Mouse (Mus musculus) left cerebral cortex, adult 18-20 months (tissue): ENCODE data around the gene Map3k7cl. TPM values are rescaled to one million over a fixed set of nuclear protein-coding genes. Genes with fewer than 3 reads are reported as not detected.

Experiments
- DNase-seq, 2 experiments: peaks; one replicate each; pipeline ENCODE4 v3.0.0; 2021 to 2022; ENCODE audit warnings: low spot score in 2 of 2, mixed read lengths in 1 of 2
- total RNA-seq, 2 experiments: library from RNA; stranded (reverse); gene quantifications; 2 replicates each; pipeline ENCODE4 v1.2.3; 2021

Map3k7cl gene
- total RNA-seq, 2 experiments from 2014 or later: 0.37 to 0.47 TPM

DNA sequence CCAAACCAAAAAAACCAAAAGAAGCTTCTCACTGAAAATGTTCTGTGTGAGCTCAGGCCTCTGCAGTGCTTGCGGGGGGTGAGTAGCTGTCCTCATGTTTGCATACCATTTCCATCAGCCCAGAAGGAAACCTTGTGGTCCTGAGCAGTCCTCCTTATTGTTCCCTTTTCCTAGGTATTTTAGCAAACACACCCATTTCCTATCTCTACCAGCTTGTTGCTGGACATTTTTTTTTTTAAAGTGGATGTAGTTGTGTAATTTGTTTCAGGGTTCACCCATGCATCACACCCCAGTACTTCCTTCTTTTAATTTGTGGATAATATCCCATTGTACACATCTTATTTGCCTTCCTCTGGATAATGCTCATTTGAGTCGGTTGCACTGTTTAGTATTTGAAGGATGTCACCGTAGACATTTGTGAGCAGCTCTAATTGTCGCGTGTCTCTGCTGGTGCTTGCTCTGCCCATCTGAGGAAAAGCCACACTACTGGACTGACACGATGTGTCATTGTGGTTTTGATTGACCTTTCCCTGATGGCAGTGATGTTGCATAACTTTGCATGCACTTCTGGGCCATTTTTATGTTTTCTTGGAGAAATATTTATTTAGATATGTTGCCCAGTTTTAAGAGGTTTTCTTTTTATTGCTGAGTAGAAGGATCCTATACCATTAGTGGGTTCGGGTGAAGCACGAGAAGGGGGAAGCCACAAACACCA is 32.6 kb downstream of the Map3k7cl start:
- DNase-seq: no peak

DNA sequence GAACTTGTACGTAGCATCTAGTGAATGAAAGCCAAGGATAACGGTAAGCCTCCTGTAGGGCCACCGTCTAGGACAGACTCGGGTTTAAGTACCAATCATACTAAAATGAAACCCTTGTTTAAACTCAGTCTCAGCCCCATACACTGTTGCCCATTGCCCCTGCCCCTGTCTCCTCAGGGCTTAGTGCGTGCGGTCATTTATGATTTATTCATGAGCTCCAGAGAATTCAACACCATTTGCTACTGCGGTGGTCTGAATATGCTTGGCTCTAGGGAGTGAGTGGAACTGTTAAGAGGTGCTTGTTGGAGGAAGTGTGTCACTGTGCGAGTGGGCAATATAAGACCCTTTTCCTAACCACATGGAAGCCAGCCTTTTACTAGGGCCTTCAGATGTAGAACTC is 34.7 kb downstream of the Map3k7cl start:
- DNase-seq: no peak

DNA sequence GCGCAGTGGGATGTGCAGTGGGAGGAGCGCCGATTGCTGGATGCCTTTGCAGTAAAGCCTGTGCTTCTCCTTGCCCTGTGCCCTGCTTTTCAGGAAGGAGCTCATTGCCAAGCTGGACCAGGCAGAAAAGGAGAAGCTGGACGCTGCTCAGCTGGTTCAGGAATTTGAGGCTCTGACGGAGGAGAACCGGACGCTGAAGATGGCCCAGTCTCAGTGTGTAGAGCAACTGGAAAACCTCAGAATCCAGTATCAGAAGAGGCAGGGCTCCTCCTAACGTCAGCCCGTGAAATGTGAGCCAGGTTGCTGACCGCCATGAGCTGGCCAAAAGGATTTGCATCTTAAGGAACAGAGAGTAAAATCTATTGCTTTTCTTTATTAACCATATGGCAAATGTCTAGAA is 41.0 kb downstream of the Map3k7cl start:
- DNase-seq: no peak

DNA sequence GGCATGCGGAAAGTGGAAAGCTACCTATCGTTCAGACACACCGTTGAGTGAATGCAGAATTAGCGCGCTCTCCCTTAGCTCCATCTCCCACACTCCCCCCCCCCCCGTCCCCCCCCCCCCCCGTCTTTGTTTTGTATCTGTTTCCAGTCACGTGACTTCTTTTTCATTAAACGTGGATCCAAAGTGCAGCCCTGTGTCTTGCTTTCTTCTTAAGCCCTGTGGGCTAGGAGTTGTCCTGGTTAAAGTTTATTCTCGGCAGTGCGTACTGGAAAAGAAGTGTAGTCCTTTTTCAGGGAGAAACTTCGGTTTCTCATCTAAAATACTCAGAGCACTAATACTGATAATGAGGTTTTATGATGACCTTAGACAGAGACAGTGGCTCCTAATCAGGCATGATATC is 42.0 kb downstream of the Map3k7cl start:
- no peak for DNase-seq

DNA sequence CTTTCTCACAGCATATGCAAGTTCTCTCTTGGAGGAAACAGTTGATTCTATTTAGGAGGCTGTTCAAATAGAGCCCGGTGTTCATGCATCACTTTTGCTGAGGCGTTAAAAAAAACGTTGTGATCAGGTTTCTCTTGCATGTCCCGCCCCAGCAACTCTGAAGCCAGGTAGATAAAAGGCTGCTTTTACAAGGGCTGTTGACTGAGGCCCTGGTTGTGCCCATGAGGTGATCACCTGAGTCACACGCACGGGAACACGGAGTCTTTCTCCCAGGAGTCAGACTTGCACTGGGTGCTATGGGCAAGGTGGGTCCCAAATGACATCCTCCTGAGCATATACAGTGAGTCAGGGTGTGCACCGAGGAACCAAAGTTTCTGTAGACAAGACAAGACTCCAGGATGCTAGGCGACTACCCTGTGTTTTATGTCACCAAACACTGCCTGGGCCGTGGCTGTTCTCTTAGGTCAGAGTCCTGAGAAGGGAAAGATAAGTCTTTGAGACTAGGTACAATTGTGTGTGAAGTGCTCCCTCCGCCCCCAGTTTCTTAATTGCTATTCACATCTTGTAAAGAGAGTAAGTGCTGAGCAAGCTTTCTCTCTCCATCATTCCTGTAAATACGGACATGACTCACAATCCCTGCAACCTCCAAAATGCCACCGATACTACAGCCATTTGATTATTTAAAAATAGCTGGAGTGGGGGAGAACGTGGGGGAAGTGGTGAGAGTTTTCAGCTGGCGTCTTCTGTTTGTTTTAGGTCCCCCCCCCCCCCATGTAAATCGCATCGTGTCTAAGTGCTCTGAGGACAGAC is 49.8 kb downstream of the Map3k7cl start:
- no peak for DNase-seq

DNA sequence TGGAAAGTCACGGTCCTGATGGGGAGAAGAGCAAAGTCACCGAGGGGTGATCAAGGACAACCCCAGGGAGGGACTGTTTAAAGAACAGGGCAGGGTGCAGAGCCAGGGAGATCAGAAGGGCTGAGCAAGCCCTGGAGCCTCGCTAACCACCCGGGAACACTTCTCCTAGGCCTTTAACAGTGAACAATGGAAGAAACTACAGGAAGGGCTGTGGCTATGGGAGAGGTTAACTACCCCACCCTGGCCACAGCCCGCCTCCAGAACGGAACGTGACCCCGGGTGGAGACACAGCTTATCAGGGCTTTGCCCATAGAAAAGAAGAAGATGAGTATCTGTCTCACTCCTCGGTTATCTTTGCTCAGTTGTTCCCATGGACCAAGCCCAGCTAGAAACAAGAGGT is 50.9 kb downstream of the Map3k7cl start:
- no peak for DNase-seq

DNA sequence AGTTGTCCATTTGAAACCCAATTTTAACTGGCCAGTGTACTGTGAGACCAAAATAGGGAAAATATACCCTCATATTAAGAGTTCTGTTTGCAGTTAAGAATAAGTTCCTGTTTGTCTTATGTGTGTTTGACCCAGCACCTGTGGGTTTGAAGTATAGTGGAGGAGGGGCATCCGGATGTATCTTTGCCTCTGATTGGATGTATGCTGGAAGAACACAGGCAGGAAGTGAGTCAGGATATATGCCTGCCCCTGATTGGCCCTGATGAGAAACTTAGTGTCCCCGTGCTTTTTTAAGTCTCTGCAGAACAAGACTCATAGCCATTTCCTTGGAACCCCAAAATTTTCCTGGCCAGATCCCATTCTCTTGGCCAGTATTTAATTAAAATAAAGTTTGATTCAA is 51.8 kb downstream of the Map3k7cl start:
- DNase-seq: no peak

DNA sequence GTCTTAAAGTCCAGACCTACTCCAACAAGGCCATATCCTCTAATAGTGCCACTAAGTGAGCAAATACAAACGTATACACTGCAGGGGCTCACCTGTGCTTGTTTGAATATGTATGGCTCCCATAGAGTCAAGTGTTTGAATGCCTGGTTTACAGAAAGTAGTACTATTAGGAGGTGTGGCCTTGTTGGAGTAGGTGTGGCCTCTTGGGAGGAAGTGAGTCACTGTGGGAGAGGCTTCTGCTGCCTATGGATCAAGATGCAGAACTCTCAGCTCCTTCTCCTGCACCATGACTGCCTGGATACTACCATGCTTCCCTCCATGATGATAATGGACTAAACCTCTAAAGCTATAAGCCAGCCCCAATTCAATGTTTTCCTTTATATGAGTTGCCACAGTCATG is 54.3 kb downstream of the Map3k7cl start:
- DNase-seq: no peak

DNA sequence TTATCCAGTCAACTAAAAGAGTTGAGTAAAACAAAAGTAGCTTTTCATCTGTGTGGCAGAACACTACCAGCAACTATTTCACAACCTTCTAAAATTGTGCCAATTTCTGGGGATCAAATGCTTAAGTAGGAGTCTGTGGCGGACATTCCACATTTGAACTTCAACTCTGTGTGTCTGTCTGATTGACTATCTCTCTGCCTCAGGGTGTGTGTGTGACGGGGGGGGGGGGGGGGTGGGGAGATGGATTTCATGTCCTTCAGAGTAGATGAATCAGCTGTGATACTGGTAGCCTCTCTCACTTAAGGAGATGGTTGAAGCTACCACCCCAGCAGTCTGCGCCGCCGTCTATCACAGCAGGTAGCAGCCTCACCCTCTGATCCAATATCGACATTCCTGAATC is 54.8 kb downstream of the Map3k7cl start:
- DNase-seq: no peak

DNA sequence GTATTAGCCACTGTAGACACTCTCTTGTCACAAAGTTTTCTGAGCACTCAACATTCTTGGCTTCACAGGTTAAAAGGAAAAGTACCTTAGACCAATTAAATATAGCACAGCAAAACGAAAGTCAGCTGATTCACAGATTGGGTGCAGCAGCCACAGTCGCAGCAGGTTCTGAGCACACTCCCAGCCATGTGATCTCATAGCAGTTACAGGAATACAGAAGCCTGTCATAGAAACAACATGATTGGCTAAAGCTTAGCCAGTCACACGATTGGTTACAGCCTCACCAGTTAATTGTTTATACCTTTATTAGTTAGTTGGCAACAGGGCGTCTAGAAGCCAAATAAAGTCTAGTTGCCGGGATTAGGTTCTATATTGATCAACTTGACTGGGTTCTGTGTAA is 57.0 kb downstream of the Map3k7cl start:
- no peak for DNase-seq

DNA sequence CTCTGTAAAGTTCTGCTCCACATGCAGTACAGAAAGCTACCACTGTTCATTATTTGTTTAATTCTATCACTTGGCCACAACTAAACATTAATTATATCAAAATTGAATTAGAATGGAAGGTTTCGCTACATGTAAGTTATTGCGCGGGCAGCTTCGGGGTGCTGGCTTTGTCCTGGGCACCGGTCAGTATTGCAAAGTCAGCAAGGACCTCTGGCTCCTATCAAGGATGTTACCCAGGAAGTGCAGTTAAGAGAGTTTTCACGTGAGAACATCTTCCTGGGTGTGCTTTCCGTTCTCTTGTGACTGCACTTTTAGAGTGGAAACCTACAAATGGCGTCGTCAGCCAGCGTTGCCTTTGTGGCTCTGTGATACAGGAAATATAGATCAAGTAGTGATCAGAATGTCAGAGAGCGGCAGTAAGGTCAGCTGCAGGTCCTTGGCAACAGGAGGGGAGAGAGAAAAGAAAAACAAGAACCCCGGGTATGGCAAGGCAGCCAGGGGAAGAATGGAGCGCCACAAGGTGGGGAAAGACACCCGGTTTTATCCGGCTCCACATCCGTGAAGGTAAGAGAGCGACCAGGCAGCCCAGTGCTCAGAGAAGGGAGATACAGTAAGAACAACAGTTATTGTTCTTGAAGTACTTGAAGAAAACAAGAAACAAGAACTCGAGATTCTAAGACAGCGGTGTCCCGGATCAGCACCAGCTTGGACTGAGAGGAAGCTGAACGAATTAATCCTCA is 57.6 kb downstream of the Map3k7cl start:
- DNase-seq: no peak

DNA sequence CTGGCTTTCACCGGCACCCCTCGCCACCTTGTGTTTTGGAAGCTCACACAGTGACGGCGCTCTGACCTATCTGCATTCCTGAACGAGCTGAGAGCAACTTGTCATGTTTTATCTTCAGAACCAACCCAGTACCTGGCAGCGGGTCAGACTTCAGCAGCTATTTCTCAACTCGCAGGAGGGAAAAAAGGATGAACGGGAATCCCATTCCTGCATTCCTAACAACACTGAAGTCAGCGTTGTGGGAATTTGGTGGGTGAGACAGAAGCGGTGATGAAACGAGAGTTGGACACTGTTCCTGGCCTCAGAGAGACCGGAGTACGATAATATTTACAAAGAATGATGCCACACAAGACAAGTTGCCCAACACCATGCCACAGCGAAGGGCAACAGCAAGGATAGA is 58.3 kb downstream of the Map3k7cl start:
- DNase-seq: no peak

DNA sequence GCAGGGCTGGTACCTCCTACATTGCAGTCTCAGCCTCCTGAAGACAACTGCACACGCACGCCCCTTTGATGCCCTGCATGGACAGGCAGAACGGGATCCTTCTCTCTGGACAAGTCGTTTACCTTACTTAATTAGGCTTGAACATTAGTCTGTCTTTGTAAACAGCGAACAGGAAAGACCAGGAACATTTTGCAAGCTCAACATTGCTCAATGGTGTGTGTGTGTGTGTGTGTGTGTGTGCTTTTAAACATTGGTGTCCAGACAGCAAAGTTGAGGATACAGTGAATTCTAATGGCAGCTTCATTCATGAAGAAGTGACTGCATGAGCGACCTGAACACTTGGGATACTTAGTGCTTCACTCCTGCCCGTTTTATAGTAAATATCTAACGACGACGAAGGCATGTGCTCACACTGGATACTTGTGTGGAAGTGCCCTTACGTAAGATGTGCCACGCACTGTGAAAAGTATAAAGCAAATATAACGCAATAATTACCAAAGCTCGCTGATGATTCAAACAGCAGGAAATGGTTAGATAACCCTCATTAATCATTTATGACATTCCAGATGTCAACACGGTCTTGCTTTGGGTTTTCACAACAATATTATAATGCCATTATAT is 59.2 kb downstream of the Map3k7cl start:
- DNase-seq: no peak

DNA sequence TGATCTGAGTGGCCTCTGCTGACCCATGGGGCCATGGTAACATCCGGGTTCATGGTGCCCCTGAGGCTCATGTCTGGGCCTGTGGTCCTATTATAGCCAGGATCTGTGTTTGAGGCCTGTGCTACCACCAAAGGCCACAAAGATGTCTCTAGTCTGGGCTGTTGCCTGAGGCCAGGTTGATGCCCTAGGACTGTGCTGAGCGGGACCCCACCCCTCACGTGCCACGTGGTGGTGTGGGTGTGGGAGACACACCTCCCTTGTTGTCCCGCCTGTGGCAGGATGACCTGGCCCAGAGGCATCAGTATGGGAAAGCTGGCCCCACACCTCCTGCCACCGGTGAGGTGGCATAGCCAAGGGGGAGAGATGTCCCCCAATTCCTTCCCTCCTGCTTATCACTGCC is 64.2 kb downstream of the Map3k7cl start:
- DNase-seq: no peak

DNA sequence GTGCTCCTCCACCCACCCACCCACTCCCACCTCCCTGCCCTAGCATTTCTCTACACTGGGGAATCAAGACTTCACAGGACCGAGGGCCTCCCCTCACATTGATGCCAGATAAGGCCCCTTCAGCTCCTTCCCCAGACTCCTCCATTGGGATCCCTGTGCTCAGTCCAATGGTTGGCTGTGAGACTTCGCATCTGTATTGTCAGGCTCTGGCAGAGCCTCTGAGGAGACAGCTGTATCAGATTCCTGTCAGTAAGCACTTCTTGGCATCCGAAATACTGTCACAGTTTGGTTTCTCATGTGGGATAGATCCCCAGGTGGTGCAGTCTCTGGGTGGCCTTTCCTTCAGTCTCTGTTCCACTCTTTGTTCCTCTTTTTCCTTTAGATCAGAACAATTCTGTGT is 68.1 kb downstream of the Map3k7cl start:
- DNase-seq: no peak

DNA sequence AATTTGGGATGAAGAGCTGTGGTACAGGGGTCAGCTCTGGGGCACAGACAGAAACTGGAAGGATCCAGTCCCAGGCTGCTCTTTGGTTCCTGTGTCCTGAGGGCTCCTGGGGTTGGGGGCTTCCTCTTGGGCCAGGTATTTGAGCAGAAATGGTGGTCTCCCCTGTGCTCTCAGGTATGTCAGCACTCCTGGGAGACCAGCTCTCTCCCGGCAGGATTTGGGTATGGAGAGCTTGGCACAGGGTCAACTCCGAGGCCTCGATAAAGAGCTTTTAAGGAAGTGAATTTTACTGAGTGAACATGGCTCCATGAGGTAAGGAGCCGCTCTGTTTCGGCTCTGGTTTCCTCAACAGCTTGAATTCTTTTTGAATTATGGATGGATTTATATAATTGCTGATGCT is 70.8 kb downstream of the Map3k7cl start:
- DNase-seq: no peak

DNA sequence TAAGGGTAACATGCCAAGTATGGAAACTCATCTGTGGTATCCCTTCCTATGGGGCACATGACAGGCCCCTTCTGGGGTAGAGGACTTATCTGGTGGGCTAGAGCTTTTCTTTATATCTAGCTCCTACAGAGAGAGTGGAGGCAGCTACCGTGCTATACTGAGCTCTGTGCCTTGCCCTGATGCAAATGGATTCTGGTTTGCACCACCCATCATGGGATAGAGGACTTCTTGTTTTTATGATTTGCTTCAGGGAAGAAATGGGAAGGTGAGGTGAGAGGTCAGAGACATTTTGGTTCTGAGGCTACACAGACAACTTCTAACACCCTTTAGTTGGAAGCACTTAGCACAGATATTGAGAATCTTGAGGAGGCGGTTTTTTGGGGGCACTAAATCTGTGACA is 71.8 kb downstream of the Map3k7cl start:
- no peak for DNase-seq

DNA sequence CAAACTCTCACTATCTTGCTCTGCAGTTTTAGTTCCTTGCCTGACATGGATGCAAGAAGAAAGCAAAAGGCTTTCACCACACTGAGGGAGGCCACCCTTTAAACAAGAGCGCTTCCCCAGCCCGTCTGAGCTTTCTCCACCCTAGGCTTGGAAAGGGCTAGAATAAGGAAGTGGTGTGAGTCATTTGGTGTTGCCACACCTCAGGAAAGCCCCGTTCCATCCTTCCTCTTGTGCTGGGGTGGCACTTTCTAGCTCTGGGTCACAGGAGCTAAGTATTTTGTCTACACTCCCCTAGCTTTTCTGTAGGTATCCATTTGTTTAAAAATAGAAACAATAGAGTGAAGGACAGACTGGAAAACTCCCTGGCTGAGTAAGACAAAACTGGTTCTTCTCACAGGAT is 72.2 kb downstream of the Map3k7cl start:
- no peak for DNase-seq

DNA sequence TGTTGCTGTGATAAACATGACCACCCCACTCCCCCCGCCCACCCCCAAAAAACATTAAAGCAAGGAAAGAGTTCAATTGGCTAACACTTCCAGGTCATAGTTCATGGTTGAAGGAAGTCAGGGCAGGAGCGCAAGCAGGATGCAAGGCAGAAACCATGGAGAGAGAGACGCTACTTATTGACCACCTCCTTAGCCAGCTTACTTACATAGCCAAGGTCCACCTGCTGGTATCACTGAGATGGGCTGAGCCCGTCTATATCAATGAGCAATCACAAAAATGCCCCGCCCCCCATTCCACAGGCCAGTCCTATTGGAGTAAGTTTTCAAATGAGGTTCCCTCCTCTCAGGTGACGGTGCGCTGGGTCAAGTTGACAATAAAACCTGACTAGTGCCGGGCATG is 72.7 kb downstream of the Map3k7cl start:
- DNase-seq: no peak

DNA sequence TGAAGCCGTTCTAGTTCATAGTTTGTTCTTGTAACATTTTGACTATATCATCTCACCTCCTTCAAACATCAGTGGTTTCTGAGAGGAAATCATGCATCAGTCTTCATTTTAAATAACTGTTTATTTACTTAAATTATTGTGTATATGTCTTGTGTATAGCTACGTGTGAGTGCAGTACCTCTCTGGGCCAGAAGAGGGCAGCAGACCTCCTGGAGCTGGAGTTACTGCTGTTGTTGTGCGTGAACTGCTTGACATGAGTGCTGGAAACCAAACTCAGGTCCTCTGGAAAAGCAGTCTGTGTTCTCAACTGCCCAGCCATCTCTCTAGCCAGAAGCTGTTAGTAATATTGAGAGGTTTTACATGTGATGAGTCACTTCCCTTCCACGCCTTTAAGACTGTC is 73.6 kb downstream of the Map3k7cl start:
- no peak for DNase-seq

DNA sequence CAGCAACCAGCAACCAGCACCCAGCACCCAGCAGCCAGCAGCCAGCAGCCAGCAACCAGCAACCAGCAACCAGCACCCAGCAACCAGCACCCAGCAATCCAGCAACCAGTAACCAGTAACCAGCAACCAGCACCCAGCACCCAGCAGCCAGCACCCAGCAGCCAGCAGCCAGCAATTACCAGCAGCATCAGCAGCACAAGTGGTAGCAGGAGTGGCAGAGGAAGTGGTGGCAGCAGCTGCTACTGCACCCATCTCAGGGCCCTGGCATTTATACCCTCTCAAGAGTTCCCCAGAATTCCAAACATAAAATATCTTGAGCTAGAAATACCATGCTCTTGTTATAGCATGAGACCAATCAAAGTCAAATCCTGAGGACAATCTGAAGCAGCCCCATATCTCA is 81.6 kb downstream of the Map3k7cl start:
- no peak for DNase-seq
